Mouse (Mus musculus) neural tube, embryonic 15.5 days (tissue): ENCODE measurements at regions not wholly inside any gene's neighbourhood (a gene's known extent, or its start where the extent isn't known, plus 50 kb on each side); places are given as distances from the start of the nearest gene placed in this dataset.
A peak's percentile ranks its signal among the peaks of the same experiment; 100 is the strongest.

ENCODE experiments used
- ATAC-seq: fragments of 200-750 bp; cut with Nextera tagmentation; 2 replicates; pipeline ENCODE4 v1.8.0; 2017; ENCODE audit warnings: mild to moderate bottlenecking, moderate TSS enrichment, moderate library complexity; ENCODE audit not compliant: low FRiP score
- H3K27ac ChIP-seq: fragments of 300-500 bp; sonication (generic); replicated peaks from 2 replicates; pipeline ENCODE4 v1.5.1; 2015; ENCODE audit warnings: mild to moderate bottlenecking, inconsistent platforms
- H3K27me3 ChIP-seq: fragments of 300-500 bp; sonication (generic); replicated peaks from 2 replicates; pipeline ENCODE4 v1.6.1; 2015; ENCODE audit warnings: inconsistent platforms
- H3K36me3 ChIP-seq: fragments of 300-500 bp; sonication (generic); 2 replicates; pipeline ENCODE4 v1.6.1; 2015; ENCODE audit warnings: inconsistent platforms
- H3K4me1 ChIP-seq: fragments of 300-500 bp; sonication (generic); 2 replicates; pipeline ENCODE4 v1.6.1; 2015; ENCODE audit warnings: inconsistent platforms
- H3K4me2 ChIP-seq: fragments of 300-500 bp; sonication (generic); 2 replicates; pipeline ENCODE4 v1.6.1; 2015; ENCODE audit warnings: inconsistent platforms, mild to moderate bottlenecking, moderate library complexity
- H3K4me3 ChIP-seq: fragments of 300-500 bp; sonication (generic); replicated peaks from 2 replicates; pipeline ENCODE4 v1.5.1; 2015; ENCODE audit warnings: mild to moderate bottlenecking, inconsistent platforms
- H3K9ac ChIP-seq: fragments of 300-500 bp; sonication (generic); replicated peaks from 2 replicates; pipeline ENCODE4 v1.6.1; 2015; ENCODE audit warnings: mild to moderate bottlenecking, inconsistent platforms
- H3K9me3 ChIP-seq: fragments of 300-500 bp; sonication (generic); replicated peaks from 2 replicates; pipeline ENCODE4 v1.6.1; 2016; ENCODE audit warnings: inconsistent platforms
- WGBS: fragments of 180-500 bp; shearing (Covaris S2); methylation state at CpG from one replicate; pipeline ENCODE4 v1.1.7; 2015; ENCODE audit warnings: mixed read lengths; 5-methylcytosine and 5-hydroxymethylcytosine counted together

DNA sequence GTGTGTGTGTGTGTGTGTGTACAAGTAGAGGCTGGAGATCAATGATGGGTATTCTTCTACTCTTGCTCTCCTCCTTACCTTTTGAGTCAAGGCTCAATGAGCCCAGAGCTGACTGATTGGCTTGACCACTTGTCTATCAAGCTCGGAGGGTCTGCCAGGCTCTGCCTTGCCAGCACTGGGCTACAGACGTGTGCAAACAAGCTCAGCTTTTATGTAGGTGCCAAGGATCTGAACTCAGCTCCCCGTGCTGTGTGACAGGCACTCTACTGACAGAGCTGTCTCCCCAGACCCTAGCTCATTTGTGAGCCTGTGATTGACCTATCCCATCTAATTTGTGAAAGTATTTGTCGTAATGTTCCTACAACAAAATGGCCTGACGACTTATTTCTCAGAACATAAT lies 54.2 kb upstream of the Cdc42bpa start:
- Histone ChIP-seq H3K9ac (no peak overlapping the region), H3K4me3 (no peak overlapping the region), H3K9me3 (no peaks in the 10 kb centered on the region), H3K4me1 (no peaks in the 10 kb centered on the region), H3K27ac (no peak overlapping the region), H3K4me2 (no peak overlapping the region), H3K27me3 (no peaks in the 10 kb centered on the region), H3K36me3 (no peaks in the 10 kb centered on the region)
- no peak for ATAC-seq
- WGBS: 95% methylated on average over 5 of the region's 5 CpGs

DNA sequence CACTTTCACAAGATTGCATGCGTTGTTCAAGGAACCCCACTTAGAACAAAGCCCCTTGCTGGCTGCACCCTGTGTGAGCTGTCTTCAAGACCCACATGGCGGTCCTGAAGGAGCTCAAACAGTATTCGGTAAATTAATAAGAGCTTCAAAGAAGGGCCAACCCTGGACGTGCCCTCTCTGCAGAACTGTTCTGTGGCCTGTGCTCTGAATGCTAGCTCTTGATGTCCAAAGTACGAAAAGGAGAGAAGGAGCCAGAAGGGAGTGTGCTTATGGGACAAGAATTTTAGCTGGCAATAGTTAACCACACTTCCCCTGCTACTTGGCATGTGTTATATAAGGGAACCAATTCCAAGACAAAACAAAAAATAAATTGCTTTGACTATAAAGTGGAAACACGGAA lies 67.6 kb upstream of the Cdc42bpa start:
- Histone ChIP-seq H3K9me3 (no peaks in the 10 kb centered on the region), H3K27ac (no peak overlapping the region), H3K36me3 (no peaks in the 10 kb centered on the region), H3K4me2 (no peak overlapping the region), H3K4me1 (no peaks in the 10 kb centered on the region), H3K9ac (no peak overlapping the region), H3K27me3 (no peaks in the 10 kb centered on the region), H3K4me3 (no peak overlapping the region)
- 92% methylated on average over 6 of the region's 6 CpGs for WGBS
- ATAC-seq: no peak

DNA sequence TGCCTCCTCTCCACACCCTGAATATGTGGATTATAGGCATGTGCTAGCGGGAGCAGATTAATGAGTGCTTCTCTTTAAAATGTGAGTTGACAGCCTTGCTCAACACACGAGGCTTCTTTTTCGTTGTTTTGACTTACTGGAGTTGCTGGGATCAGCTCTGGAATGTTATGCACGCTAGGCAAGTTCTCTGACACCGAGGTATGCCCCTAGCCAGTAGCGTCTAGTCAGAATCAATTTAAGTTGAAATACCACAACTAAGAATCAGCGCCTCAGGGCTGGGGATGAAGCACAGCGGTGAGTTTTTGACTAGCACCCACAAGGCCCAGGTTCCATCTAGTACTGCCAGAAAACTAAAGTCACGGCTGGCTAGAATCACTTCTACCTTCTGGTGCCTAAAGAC lies 72.4 kb upstream of the Cdc42bpa start:
- Histone ChIP-seq H3K9ac (no peak overlapping the region), H3K4me3 (no peak overlapping the region), H3K36me3 (no peaks in the 10 kb centered on the region), H3K4me2 (no peak overlapping the region), H3K4me1 (no peaks in the 10 kb centered on the region), H3K27me3 (no peaks in the 10 kb centered on the region), H3K9me3 (no peaks in the 10 kb centered on the region), H3K27ac (no peak overlapping the region)
- 75% methylated on average over 9 of the region's 9 CpGs for WGBS
- no peak for ATAC-seq

DNA sequence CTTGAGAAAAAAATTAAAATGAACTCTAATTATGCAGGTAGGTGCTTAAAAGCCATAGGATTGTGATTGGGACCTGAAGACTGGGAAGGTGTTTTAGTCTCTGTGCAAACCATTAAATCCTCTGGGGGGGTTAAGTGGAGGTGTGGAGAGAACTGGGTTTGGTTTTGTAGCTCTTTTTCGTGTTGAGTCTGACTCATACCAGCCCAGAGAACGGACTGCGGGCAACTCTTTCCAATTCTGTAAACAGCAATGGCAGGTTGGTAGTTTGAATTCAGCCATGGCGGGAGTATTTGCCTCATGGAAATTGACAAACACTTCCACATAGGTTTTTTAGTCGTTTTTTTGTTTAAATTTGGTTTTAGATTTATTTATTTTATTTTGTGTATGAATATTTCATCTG lies 77.7 kb upstream of the Ahctf1 start:
- 85% methylated on average over 5 of the region's 5 CpGs for WGBS

DNA sequence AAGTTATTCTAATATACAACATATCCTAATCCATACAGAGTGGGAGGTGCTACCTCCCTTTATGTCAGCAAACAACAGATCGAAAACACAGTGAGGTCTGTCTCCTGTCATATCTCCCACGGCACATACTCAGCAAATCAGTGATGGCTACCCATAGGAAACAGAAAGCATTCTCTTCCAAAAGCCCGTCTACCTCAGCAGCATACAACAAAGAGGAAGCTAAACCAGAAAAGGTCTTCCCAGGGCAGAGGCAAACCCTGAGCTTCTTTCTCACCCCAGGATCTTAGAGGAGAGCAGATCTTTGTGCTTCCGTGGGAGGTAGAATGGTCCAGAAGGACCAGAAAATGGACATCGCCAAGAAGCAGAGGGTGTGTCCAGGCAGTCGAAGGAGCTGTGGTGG lies 74.4 kb upstream of the Ahctf1 start:
- no peak for ATAC-seq
- Histone ChIP-seq H3K9me3 (no peaks in the 10 kb centered on the region), H3K27me3 (no peaks in the 10 kb centered on the region), H3K4me2 (no peak overlapping the region), H3K4me1 (peaks cover 4% of the 10 kb centered on the region; the same call in 1 of the 2 replicates), H3K9ac (no peak overlapping the region), H3K27ac (no peak overlapping the region), H3K36me3 (no peaks in the 10 kb centered on the region), H3K4me3 (no peak overlapping the region)
- WGBS: 81% methylated on average over 6 of the region's 6 CpGs

More for the DNA sequence above, 77.7 kb upstream of the Ahctf1 start:
- H3K9ac ChIP-seq: no peak overlapping the region
- H3K27me3 ChIP-seq: no peaks in the 10 kb centered on the region
- H3K4me3 ChIP-seq: no peak overlapping the region
- no peak overlapping the region for H3K4me2 ChIP-seq
- no peaks in the 10 kb centered on the region for H3K4me1 ChIP-seq
- H3K27ac ChIP-seq: no peak overlapping the region
- H3K36me3 ChIP-seq: no peaks in the 10 kb centered on the region
- ATAC-seq: no peak
- H3K9me3 ChIP-seq: no peaks in the 10 kb centered on the region

DNA sequence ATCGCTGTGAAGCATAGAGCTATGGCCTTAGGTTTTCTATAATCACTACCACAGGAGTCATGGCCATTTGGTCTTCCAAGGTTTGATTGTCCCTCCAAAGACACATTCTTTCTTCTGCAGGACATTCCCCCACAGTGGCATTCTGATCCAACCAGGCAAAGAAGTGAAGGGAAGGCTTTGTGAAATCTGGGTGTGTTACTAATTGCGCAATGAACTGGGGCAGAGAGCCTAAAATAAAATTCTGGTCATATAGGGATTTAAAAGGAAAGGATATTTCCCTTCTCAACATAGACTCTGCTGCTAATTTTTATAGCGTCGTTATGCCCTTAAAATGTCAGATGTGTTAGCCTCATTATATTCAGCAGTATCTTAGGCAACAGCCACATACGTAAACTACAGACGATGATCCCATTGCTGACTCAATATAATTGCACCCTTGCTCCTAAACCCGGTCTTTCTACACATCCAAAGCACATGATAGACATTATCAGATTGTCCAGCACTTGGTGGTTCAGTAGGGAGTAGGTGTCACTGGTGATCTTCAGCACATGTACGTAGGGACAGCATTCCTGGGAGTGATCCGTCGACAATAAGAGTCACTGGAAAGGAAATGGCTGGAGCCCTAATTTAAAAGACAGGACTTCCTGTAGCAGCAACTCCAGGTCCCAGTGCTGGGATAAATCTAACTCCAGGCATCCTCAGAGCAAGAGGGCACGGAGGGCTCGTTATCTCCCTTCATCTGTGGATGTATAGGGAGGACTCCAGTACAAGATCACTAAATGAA lies 70.5 kb upstream of the Ahctf1 start:
- Histone ChIP-seq H3K27me3 (no peaks in the 10 kb centered on the region), H3K4me1 (peaks cover 4% of the 10 kb centered on the region; the same call in 1 of the 2 replicates), H3K36me3 (no peaks in the 10 kb centered on the region), H3K4me2 (no peak overlapping the region), H3K4me3 (no peak overlapping the region), H3K9me3 (no peaks in the 10 kb centered on the region), H3K27ac (no peak overlapping the region), H3K9ac (no peak overlapping the region)
- no peak for ATAC-seq
- WGBS: 78% methylated on average over 12 of the region's 12 CpGs

DNA sequence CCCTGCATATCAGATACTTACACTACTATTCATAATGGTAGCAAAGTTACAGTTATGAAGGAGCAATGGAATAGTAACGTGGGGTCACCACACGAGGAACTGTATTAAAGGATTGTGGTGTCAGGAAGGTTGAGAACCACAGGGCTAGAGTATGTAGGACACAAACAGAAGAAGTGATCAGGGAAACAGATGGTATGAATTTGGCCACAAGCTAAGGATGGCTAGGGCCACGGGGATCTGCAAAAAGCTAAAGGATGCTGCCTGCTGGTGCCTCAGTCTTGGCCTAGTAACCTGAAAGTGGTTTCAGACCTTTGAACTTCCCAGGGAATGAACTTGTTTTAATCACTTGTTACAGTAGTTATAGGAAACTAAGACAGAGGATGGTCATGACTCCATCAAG lies 68.5 kb upstream of the Ahctf1 start:
- Histone ChIP-seq H3K9ac (no peak overlapping the region), H3K27ac (no peak overlapping the region), H3K4me3 (no peak overlapping the region), H3K9me3 (no peaks in the 10 kb centered on the region), H3K36me3 (no peaks in the 10 kb centered on the region), H3K4me2 (no peak overlapping the region), H3K27me3 (no peaks in the 10 kb centered on the region), H3K4me1 (peaks cover 4% of the 10 kb centered on the region; the same call in 1 of the 2 replicates)
- 94% methylated on average over 3 of the region's 3 CpGs for WGBS
- no peak for ATAC-seq

DNA sequence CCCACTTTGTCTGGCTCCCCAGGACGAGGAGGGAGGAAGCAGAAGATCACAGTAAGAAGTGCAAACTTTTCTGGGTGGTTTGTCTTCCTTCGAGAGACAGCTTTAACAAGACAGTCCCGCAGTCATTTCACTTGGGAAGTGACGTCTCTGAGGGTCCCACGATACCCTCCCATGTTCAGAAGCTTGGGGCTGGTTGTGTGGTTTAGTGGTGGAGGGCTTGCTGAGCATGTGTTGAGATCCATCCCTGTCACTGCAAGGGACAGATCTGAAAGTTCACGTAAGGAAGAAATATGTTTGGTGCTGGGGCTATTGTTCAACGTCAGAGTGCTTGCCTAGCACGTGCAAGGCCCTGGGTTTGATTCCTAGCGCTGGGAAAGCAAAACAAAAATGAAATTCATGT lies 65.2 kb upstream of the Ahctf1 start:
- no peak for ATAC-seq
- Histone ChIP-seq H3K27ac (no peak overlapping the region), H3K4me2 (no peak overlapping the region), H3K9ac (no peak overlapping the region), H3K36me3 (no peaks in the 10 kb centered on the region), H3K4me1 (peaks cover 8% of the 10 kb centered on the region; the same call in 1 of the 2 replicates), H3K9me3 (no peaks in the 10 kb centered on the region), H3K4me3 (no peak overlapping the region), H3K27me3 (no peaks in the 10 kb centered on the region)
- WGBS: 88% methylated on average over 9 of the region's 9 CpGs

DNA sequence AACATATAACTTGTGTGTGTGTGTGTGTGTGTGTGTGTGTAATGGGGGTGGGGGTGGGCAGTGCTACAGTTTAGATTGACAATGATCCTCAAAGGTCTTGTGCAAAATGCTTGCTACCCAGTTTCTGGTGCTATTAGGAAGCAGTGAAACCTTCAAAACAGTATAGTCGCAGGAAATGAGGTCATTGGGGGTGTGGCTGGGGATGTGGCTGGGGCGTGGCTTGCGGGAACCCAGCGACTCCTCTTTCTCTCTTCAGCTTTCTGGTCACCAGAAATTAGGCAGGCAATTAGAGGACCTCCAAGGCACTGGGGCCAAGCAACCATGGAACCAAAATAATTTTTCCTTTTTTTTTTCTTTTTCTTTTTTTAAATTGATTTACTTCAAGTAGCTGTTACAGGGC lies 64.0 kb upstream of the Ahctf1 start:
- 93% methylated on average over 4 of the region's 4 CpGs for WGBS

DNA sequence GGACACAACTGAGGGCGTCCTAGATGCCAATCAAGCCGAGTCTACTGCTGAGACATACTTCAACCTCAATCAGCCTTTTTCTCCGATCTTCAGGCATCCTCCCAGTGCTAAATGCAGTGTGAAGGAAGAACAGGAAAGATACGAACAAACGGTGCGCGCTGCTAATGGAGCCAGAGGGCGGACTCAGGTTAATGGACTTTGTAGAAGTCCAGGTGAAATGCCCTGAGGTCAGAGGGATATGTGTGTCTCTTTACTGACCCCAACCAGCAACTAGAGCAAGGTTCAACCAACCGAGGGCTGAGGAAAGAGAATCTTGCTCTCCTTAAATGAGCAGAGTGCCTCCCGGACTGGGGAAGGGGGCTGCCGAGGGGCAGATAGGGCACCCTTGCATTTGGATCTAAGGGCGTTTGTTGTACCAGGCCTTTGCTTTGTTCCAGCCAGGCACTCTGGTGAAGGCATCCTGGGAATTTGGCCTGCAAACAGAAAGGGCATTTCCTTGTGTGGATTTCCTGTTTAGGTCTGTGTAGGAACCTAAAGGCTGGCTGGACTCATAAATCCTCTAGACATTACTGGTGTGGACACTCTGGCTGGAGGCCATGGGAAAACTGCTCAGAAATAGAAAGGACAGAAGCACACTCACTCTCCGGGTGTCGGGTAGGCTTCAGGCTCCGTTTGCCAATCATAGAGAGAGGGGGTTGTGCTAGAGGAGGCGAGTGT lies 62.7 kb upstream of the Ahctf1 start:
- WGBS: 68% methylated on average over 16 of the region's 16 CpGs
- no peak for ATAC-seq
- Histone ChIP-seq H3K27ac (peak overlapping the region; percentile 62), H3K4me3 (no peak overlapping the region), H3K4me2 (no peak overlapping the region), H3K27me3 (no peaks in the 10 kb centered on the region), H3K9ac (no peak overlapping the region), H3K36me3 (no peaks in the 10 kb centered on the region), H3K9me3 (no peaks in the 10 kb centered on the region), H3K4me1 (peaks cover 8% of the 10 kb centered on the region; the same call in 1 of the 2 replicates)

More for the DNA sequence above, 64.0 kb upstream of the Ahctf1 start:
- Histone ChIP-seq H3K27me3 (no peaks in the 10 kb centered on the region), H3K27ac (no peak overlapping the region), H3K9ac (no peak overlapping the region), H3K4me2 (no peak overlapping the region), H3K4me1 (peaks cover 8% of the 10 kb centered on the region; the same call in 1 of the 2 replicates), H3K9me3 (no peaks in the 10 kb centered on the region), H3K36me3 (no peaks in the 10 kb centered on the region), H3K4me3 (no peak overlapping the region)
- no peak for ATAC-seq

DNA sequence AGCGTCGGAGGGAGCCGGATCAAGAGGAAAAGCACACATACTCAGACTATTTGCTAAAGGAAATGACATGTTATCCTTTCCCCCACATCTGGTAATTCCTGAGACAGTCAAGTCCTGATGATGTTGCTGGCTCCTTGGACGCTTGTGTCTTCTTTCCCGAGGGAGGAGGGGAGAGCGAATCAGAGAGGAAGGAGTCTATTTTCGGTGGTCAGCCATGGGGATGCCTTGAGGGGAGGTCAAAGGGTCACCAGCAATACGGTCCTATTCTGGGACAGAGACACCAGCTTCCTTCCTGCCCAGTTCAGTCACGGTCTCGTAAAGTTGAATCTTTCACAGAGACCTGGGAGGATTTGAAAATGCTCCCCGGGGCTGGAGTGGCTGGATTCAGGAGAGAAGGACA lies 62.1 kb upstream of the Ahctf1 start:
- no peak overlapping the region for H3K4me2 ChIP-seq
- H3K36me3 ChIP-seq: no peaks in the 10 kb centered on the region
- peaks cover 8% of the 10 kb centered on the region; the same call in 1 of the 2 replicates for H3K4me1 ChIP-seq
- WGBS: 73% methylated on average over 11 of the region's 11 CpGs
- H3K4me3 ChIP-seq: no peak overlapping the region
- no peak for ATAC-seq
- peak overlapping the region; percentile 62; the same call in 1 of the 2 replicates for H3K27ac ChIP-seq
- no peaks in the 10 kb centered on the region for H3K27me3 ChIP-seq
- H3K9ac ChIP-seq: no peak overlapping the region
- H3K9me3 ChIP-seq: no peaks in the 10 kb centered on the region
